Mouse (Mus musculus) cerebellum, adult (tissue): ENCODE measurements around the gene Zfp513.
"Not testable (repeated sequence)": the region's sequence is repeated elsewhere in the genome, so short reads cannot be mapped to it uniquely, and the experiment has no call there.

Source experiments
- ATAC-seq: cut with Nextera tagmentation; 2 replicates; pipeline ENCODE4 v1.9.2; 2017; ENCODE audit warnings: mild to moderate bottlenecking, moderate library complexity, mixed read lengths; ENCODE audit not compliant: insufficient number of reproducible peaks, low FRiP score, low TSS enrichment

Gene Zfp513

GRCm38 (mm10) chr5:31201742-31202590, at the start of gene Zfp513:
TSS of gene Zfp513 (minus strand) at chr5:31202303.
- ATAC-seq: peak; percentile 95

- ATAC-seq: peak; percentile 54; the same call in 1 of the 2 replicates
Observed at GRCm38 (mm10) chr5:31251541-31252101, 49.5 kb upstream of the Zfp513 start, which contains the start of gene Krtcap3. TSS of gene Krtcap3 (plus strand) at chr5:31251691.

- no peak for ATAC-seq
Observed at GRCm38 (mm10) chr5:31250716-31251115, 48.6 kb upstream of the Zfp513 start.

- no peak for ATAC-seq
Observed at GRCm38 (mm10) chr5:31242191-31242590, 40.1 kb upstream of the Zfp513 start.

GRCm38 (mm10) chr5:31241522-31242034, 39.5 kb upstream of the Zfp513 start:
- ATAC-seq: no peak

- ATAC-seq: peak; percentile 96
Observed at GRCm38 (mm10) chr5:31240637-31241521, 38.8 kb upstream of the Zfp513 start, which contains the start of the genes Nrbp1 and Gm9970. TSS of gene Nrbp1 (plus strand) at chr5:31240864. TSS of gene Gm9970 (minus strand) at chr5:31241232.

- ATAC-seq: no peak
Observed at GRCm38 (mm10) chr5:31226641-31227040, 24.5 kb upstream of the Zfp513 start.

- no peak for ATAC-seq
Observed at GRCm38 (mm10) chr5:31222696-31223095, 20.6 kb upstream of the Zfp513 start.

GRCm38 (mm10) chr5:31221304-31221945, 19.3 kb upstream of the Zfp513 start:
- ATAC-seq: no peak

GRCm38 (mm10) chr5:31220448-31221303, 18.6 kb upstream of the Zfp513 start, which contains the start of gene Ppm1g:
TSS of gene Ppm1g (minus strand) at chr5:31220687.
- ATAC-seq: peak; percentile 92

- ATAC-seq: peak; percentile 56
Observed at GRCm38 (mm10) chr5:31219911-31220447, 17.9 kb upstream of the Zfp513 start.

- no peak for ATAC-seq
Observed at GRCm38 (mm10) chr5:31219474-31219873, 17.4 kb upstream of the Zfp513 start.

GRCm38 (mm10) chr5:31219070-31219469, 17.0 kb upstream of the Zfp513 start:
- ATAC-seq: no peak

GRCm38 (mm10) chr5:31218294-31218693, 16.2 kb upstream of the Zfp513 start:
- no peak for ATAC-seq

- not testable (repeated sequence) for ATAC-seq
Observed at GRCm38 (mm10) chr5:31216554-31216953, 14.5 kb upstream of the Zfp513 start.

GRCm38 (mm10) chr5:31204421-31204820, 2.3 kb upstream of the Zfp513 start:
- no peak for ATAC-seq

GRCm38 (mm10) chr5:31203866-31204265, 1.8 kb upstream of the Zfp513 start:
- no peak for ATAC-seq

GRCm38 (mm10) chr5:31202933-31203332, 830 bp upstream of the Zfp513 start:
- ATAC-seq: no peak
